Mouse (Mus musculus): ENCODE data around the gene Lamb3. TPM values are rescaled to one million over a fixed set of nuclear protein-coding genes. Genes with fewer than 3 reads are reported as not detected.

Lamb3 gene
- total and polyA plus RNA-seq, 3 experiments = 10.1 to 14.6 (median 12.3) TPM

- no peaks in the 10 kb centered on the region for H3K79me2 ChIP-seq (replicated peaks; ENCODE audit: control insufficient read depth, extremely low read depth, insufficient read depth, poor library complexity, severe bottlenecking)
- in situ Hi-C loops (cut with MboI; ENCODE audit: low pct_ligation_motif_present, low pct_unique_long_range_greater_than_20kb, low sequenced_read_pairs) (loop anchor here (5.0 kb wide), 1 partner anchor 44 kb away; the partner anchor contains the start of gene Lamb3), dilution Hi-C loops (cut with MboI; ENCODE audit: extremely low pct_ligation_motif_present, extremely low pct_unique_long_range_greater_than_20kb, low sequenced_read_pairs) (no loop called here)
- TF ChIP-seq JUN (IDR thresholded peaks at IDR 0.05; ENCODE audit: insufficient read depth, low read depth, low read length) (no peak), ETS1 (conservative IDR thresholded peaks at IDR 0.05; ENCODE audit: low read depth, low read length) (peak; percentile 51), HCFC1 (IDR thresholded peaks at IDR 0.05; ENCODE audit: low read depth, low read length) (no peak), ELF1 (IDR thresholded peaks at IDR 0.05; ENCODE audit: low read depth, low read length) (no peak), ZKSCAN1 (IDR thresholded peaks at IDR 0.05; ENCODE audit: borderline replicate concordance, low read depth, low read length) (no peak), CHD1 (IDR thresholded peaks at IDR 0.05; ENCODE audit: low read depth, low read length) (no peak), RCOR1 (conservative IDR thresholded peaks at IDR 0.05; ENCODE audit: low read depth, low read length) (no peak), EP300 (IDR thresholded peaks at IDR 0.05; ENCODE audit: low read length) (0 out of 2 replicates have a peak, but pooled peaks have one; percentile 23), MAZ (IDR thresholded peaks at IDR 0.05; ENCODE audit: low read depth, low read length) (no peak), SMC3 (IDR thresholded peaks at IDR 0.05; ENCODE audit: low read depth, low read length) (no peak; the same call in 1 of the 2 replicates), USF2 (conservative IDR thresholded peaks at IDR 0.05; ENCODE audit: low read depth, low read length) (no peak), MEF2A (IDR thresholded peaks at IDR 0.05; ENCODE audit: borderline replicate concordance, low read depth, low read length) (no peak), CHD2 (IDR thresholded peaks at IDR 0.05; ENCODE audit: low read length) (no peak), IRF4 (IDR thresholded peaks at IDR 0.05; ENCODE audit: low read depth, low read length) (0 out of 2 replicates have a peak, but pooled peaks have one; percentile 14), POLR2A (IDR thresholded peaks at IDR 0.05; ENCODE audit: low read depth, low read length) (no peak), JUND (conservative IDR thresholded peaks at IDR 0.05; ENCODE audit: low read depth, low read length) (no peak), CTCF (conservative IDR thresholded peaks at IDR 0.05 in 1 of 2, IDR thresholded peaks at IDR 0.05 in 1 of 2; ENCODE audit: low read depth in 2 of 2, low read length in 2 of 2) (0 out of 4 replicates have a peak, but pooled peaks of 1 of the 2 experiments have one; percentile 8), ZMIZ1 (IDR thresholded peaks at IDR 0.05; ENCODE audit: low read depth, low read length) (no peak), E2F4 (IDR thresholded peaks at IDR 0.05; ENCODE audit: insufficient replicate concordance, low read depth, low read length) (no peak), BHLHE40 (IDR thresholded peaks at IDR 0.05; ENCODE audit: low read depth, low read length) (no peak), NELFE (IDR thresholded peaks at IDR 0.05; ENCODE audit: low read depth, low read length) (no peak), POLR2AphosphoS2 (IDR thresholded peaks at IDR 0.05; ENCODE audit: low read depth, low read length) (no peak), UBTF (IDR thresholded peaks at IDR 0.05; ENCODE audit: low read depth, low read length) (no peak), SIN3A (IDR thresholded peaks at IDR 0.05; ENCODE audit: low read length) (no peak), MXI1 (IDR thresholded peaks at IDR 0.05; ENCODE audit: low read depth, low read length) (no peak), KAT2A (IDR thresholded peaks at IDR 0.05; ENCODE audit: insufficient replicate concordance, low read length) (no peak), ZC3H11A (IDR thresholded peaks at IDR 0.05; ENCODE audit: low read depth, low read length) (no peak), RAD21 (IDR thresholded peaks at IDR 0.05; ENCODE audit: low read depth, low read length) (peak; percentile 6), MAFK (IDR thresholded peaks at IDR 0.05; ENCODE audit: insufficient replicate concordance, low read length) (no peak), MAX (IDR thresholded peaks at IDR 0.05; ENCODE audit: low read length) (no peak), PAX5 (IDR thresholded peaks at IDR 0.05; ENCODE audit: low read length) (no peak), TBP (conservative IDR thresholded peaks at IDR 0.05; ENCODE audit: low read depth, low read length) (no peak), ZNF384 (IDR thresholded peaks at IDR 0.05; ENCODE audit: low read depth, low read length) (no peak), USF1 (IDR thresholded peaks at IDR 0.05; ENCODE audit: low read depth, low read length) (no peak), MYC (IDR thresholded peaks at IDR 0.05; ENCODE audit: low read depth, low read length) (no peak), GABPA (IDR thresholded peaks at IDR 0.05; ENCODE audit: insufficient replicate concordance, low read depth, low read length) (no peak), TCF12 (IDR thresholded peaks at IDR 0.05; ENCODE audit: low read depth, low read length) (peak; percentile 48; the same call in 1 of the 2 replicates)
- H3K9me3 ChIP-seq (replicated peaks; ENCODE audit: low read length) = no peaks in the 10 kb centered on the region
- no peak overlapping the region for H3K4me2 ChIP-seq (ENCODE audit: insufficient read depth, low read depth, poor library complexity, severe bottlenecking)
- peak; percentile 52 for DNase-seq (ENCODE audit: extremely low read depth)
- H3K27me3 ChIP-seq (replicated peaks) = no peaks in the 10 kb centered on the region
- no peak overlapping the region for H3K9ac ChIP-seq (ENCODE audit: insufficient read depth, low read depth)
- H3K4me3 ChIP-seq (replicated peaks in 1 of 3; ENCODE audit: low read depth in 2 of 3, low read length in 2 of 3, poor library complexity in 1 of 3) = no peak overlapping the region
- H3K4me1 ChIP-seq (ENCODE audit: control insufficient read depth in 1 of 2, insufficient read depth in 2 of 2) = peaks cover 8 to 62% of the 10 kb centered on the region in 2 experiments
- H3K36me3 ChIP-seq (replicated peaks in 1 of 2; ENCODE audit: control insufficient read depth in 1 of 2, insufficient read depth in 1 of 2, low read length in 1 of 2) = peaks cover 9 to 26% of the 10 kb centered on the region in 2 experiments
- no peak overlapping the region for H3K27ac ChIP-seq (ENCODE audit: insufficient read depth, low read depth)
Observed at GRCm38 (mm10) chr1:193251386-193251785, 43.9 kb downstream of the Lamb3 start.

All from CH12.LX (cell line).